Mouse (Mus musculus) limb, embryonic 14.5 days (tissue): ENCODE results near the gene Slc43a2. TPM values are rescaled to one million over a fixed set of nuclear protein-coding genes. Genes with fewer than 3 reads are reported as not detected.

Source experiments
- ATAC-seq: fragments of 200-750 bp; cut with Nextera tagmentation; 2 replicates; pipeline ENCODE4 v1.8.0; 2017; ENCODE audit warnings: low read depth, moderate number of reproducible peaks, moderate TSS enrichment; ENCODE audit not compliant: low FRiP score
- DNase-seq: peaks from one replicate; pipeline ENCODE4 v3.0.0-alpha.2; 2015; ENCODE audit warnings: low spot score
- H3K27ac ChIP-seq: fragments of 300-500 bp; sonication (generic); replicated peaks from 2 replicates; pipeline ENCODE4 v1.5.1; 2014; ENCODE audit warnings: low read depth, mild to moderate bottlenecking, low read length, moderate library complexity, mixed read lengths
- H3K27me3 ChIP-seq: fragments of 300-500 bp; sonication (generic); 2 replicates; pipeline ENCODE4 v1.6.1; 2014; ENCODE audit warnings: low read length, mixed read lengths; ENCODE audit not compliant: control insufficient read depth, insufficient read depth
- H3K36me3 ChIP-seq: fragments of 300-500 bp; sonication (generic); 2 replicates; pipeline ENCODE4 v1.6.1; 2014; ENCODE audit warnings: mild to moderate bottlenecking, low read length, moderate library complexity, mixed read lengths; ENCODE audit not compliant: control insufficient read depth, insufficient read depth
- H3K4me1 ChIP-seq: fragments of 300-500 bp; sonication (generic); 2 replicates; pipeline ENCODE4 v1.6.1; 2014; ENCODE audit warnings: antibody characterized with exemption, low read length, mixed read lengths; ENCODE audit not compliant: control insufficient read depth, insufficient read depth
- H3K4me2 ChIP-seq: fragments of 300-500 bp; sonication (generic); replicated peaks from 2 replicates; pipeline ENCODE4 v1.6.1; 2014; ENCODE audit warnings: low read depth, mild to moderate bottlenecking, low read length, moderate library complexity; ENCODE audit not compliant: severe bottlenecking
- H3K4me3 ChIP-seq: fragments of 300-500 bp; sonication (generic); replicated peaks from 2 replicates; pipeline ENCODE4 v1.5.1; 2014; ENCODE audit warnings: low read length
- H3K9ac ChIP-seq: fragments of 300-500 bp; sonication (generic); 2 replicates; pipeline ENCODE4 v1.6.1; 2014; ENCODE audit warnings: mild to moderate bottlenecking, low read depth, low read length, moderate library complexity; ENCODE audit not compliant: severe bottlenecking
- H3K9me3 ChIP-seq: fragments of 300-500 bp; sonication (generic); 2 replicates; pipeline ENCODE4 v1.6.1; 2016; ENCODE audit warnings: low read length; ENCODE audit not compliant: control insufficient read depth
- POLR2A ChIP-seq: fragments of 200-500 bp; IDR thresholded peaks from 2 replicates; pipeline ENCODE4 v1.8.0; 2012; ENCODE audit warnings: inconsistent platforms, mild to moderate bottlenecking, moderate library complexity, borderline replicate concordance; ENCODE audit not compliant: insufficient read depth, insufficient read length; ENCODE audit errors: extremely low read depth
- WGBS: fragments of 180-500 bp; shearing (Covaris S2); extraction: QIAGEN DNeasy Blood & Tissue Kit; methylation state at CpG from one replicate; pipeline ENCODE4 v1.1.7; 2014; 5-methylcytosine and 5-hydroxymethylcytosine counted together
- polyA plus RNA-seq, 2 experiments: library from polyadenylated mRNA; depleted of rRNA in 1 of 2; stranded (reverse) in 1 of 2; unstranded in 1 of 2; fragments of >200 nt; fragmentation: Nextera tagmentation in 1 of 2; extraction: Ambion mirVana in 1 of 2; gene quantifications; 2 replicates each; pipeline versions ENCODE4 v1.2.1 to v1.2.3; 2012 to 2014

Slc43a2 gene
- polyA plus RNA-seq, 2 experiments, result 3.5 to 5.8 TPM

- DNase-seq (no peak), ATAC-seq (no peak)
- Histone ChIP-seq H3K9me3 (no peaks in the 10 kb centered on the region), H3K9ac (no peak overlapping the region), H3K27ac (no peak overlapping the region), H3K36me3 (no peaks in the 10 kb centered on the region), H3K4me1 (no peaks in the 10 kb centered on the region), H3K27me3 (no peaks in the 10 kb centered on the region), H3K4me2 (no peak overlapping the region), H3K4me3 (no peak overlapping the region)
- no peak for TF ChIP-seq POLR2A
- 82% methylated on average over 13 of the region's 13 CpGs for WGBS
Measured at GRCm38 (mm10) chr11:75566276-75567196, 35.0 kb downstream of the Slc43a2 start.

- DNase-seq (no peak), ATAC-seq (no peak)
- 64% methylated on average over 9 of the region's 9 CpGs for WGBS
- Histone ChIP-seq H3K36me3 (no peaks in the 10 kb centered on the region), H3K4me2 (no peak overlapping the region), H3K9ac (no peak overlapping the region), H3K4me3 (no peak overlapping the region), H3K4me1 (no peaks in the 10 kb centered on the region), H3K27ac (no peak overlapping the region), H3K27me3 (no peaks in the 10 kb centered on the region), H3K9me3 (no peaks in the 10 kb centered on the region)
- no peak for TF ChIP-seq POLR2A
Measured at GRCm38 (mm10) chr11:75567346-75568114, 36.0 kb downstream of the Slc43a2 start.

GRCm38 (mm10) chr11:75568115-75568511, 36.6 kb downstream of the Slc43a2 start:
- Histone ChIP-seq H3K9ac (no peak overlapping the region), H3K27me3 (no peaks in the 10 kb centered on the region), H3K9me3 (no peaks in the 10 kb centered on the region), H3K4me1 (no peaks in the 10 kb centered on the region), H3K36me3 (no peaks in the 10 kb centered on the region), H3K4me3 (no peak overlapping the region), H3K27ac (no peak overlapping the region), H3K4me2 (no peak overlapping the region)
- TF ChIP-seq POLR2A, result no peak
- ATAC-seq (no peak), DNase-seq (no peak)
- 82% methylated on average over 6 of the region's 6 CpGs for WGBS

GRCm38 (mm10) chr11:75568962-75569361, 37.5 kb downstream of the Slc43a2 start:
- WGBS, result 83% methylated on average over 12 of the region's 12 CpGs

GRCm38 (mm10) chr11:75570375-75571125, 39.1 kb downstream of the Slc43a2 start:
- H3K27ac ChIP-seq, result no peak overlapping the region
- no peak for ATAC-seq
- DNase-seq, result no peak

More at GRCm38 (mm10) chr11:75568962-75569361, 37.5 kb downstream of the Slc43a2 start:
- no peak overlapping the region for H3K4me3 ChIP-seq
- no peak overlapping the region for H3K4me2 ChIP-seq
- ATAC-seq (no peak), DNase-seq (no peak)
- no peaks in the 10 kb centered on the region for H3K9me3 ChIP-seq
- no peak overlapping the region for H3K27ac ChIP-seq
- no peaks in the 10 kb centered on the region for H3K27me3 ChIP-seq
- no peaks in the 10 kb centered on the region for H3K36me3 ChIP-seq
- H3K4me1 ChIP-seq, result no peaks in the 10 kb centered on the region
- H3K9ac ChIP-seq, result no peak overlapping the region
- TF ChIP-seq POLR2A, result no peak

More at GRCm38 (mm10) chr11:75570375-75571125, 39.1 kb downstream of the Slc43a2 start:
- Histone ChIP-seq H3K9me3 (no peaks in the 10 kb centered on the region), H3K9ac (no peak overlapping the region), H3K36me3 (no peaks in the 10 kb centered on the region), H3K27me3 (no peaks in the 10 kb centered on the region), H3K4me1 (no peaks in the 10 kb centered on the region), H3K4me2 (no peak overlapping the region), H3K4me3 (no peak overlapping the region)
- WGBS, result 88% methylated on average over 17 of the region's 17 CpGs
- no peak for TF ChIP-seq POLR2A
